ENCODE assay signal across 7 mouse cellular contexts in the genomic region with DNA sequence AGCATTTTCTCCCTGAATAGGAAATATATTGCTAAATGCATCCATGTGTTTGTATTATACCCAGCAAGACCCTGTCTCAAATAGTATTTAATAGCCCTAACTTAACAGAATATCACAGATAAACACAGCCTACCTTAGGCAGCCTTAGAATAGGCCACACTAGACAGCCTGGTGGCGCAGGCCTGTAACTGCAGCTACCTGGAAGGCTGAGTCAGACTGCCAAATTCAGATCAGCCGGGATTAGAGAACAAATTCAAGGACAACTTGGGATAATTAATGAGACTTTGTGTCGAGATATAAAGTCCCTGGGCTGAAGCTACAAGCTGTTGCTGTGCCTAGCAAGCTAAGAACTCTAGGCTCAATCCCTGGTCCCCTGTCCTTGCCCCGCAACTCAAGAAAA. TPM values are rescaled to one million over a fixed set of nuclear protein-coding genes. Genes with fewer than 3 reads are reported as not detected.
DNase-seq lines count a peak whose midpoint lies in the region; ATAC-seq and TF ChIP-seq lines count a peak whose summit lies in the region.

No protein-coding gene starts in this region.

- intact Hi-C loops in left cerebral cortex, adult 2 months (cut with DNase I): no loop called here
- intact Hi-C loops in left cerebral cortex, postnatal 36 days (cut with DNase I): no loop called here

- no peak overlapping the region for H3K4me3 ChIP-seq in left cerebral cortex, adult 2 months
- no peak overlapping the region for H3K4me3 ChIP-seq in G1E (ENCODE audit: low read depth, low read length)

- H3K27me3 ChIP-seq in G1E (ENCODE audit: insufficient read depth, low read length): no peaks in the 10 kb centered on the region

- H3K27ac ChIP-seq in left cerebral cortex, adult 2 months: no peak overlapping the region

- H3K9me3 ChIP-seq in G1E (replicated peaks): peaks cover 7% of the 10 kb centered on the region

- H3K4me1 ChIP-seq in G1E (ENCODE audit: insufficient read depth, low read depth, low read length): no peaks in the 10 kb centered on the region

- ATAC-seq in G1E (ENCODE audit: extremely low read depth, insufficient number of reproducible peaks, low FRiP score, poor library complexity, severe bottlenecking): peak; percentile 40; the same call in 1 of the 2 replicates
- peak; percentile 77 for ATAC-seq in megakaryocyte-erythroid progenitor cell, adult 5-6 weeks (replicated peaks; ENCODE audit: low FRiP score, low TSS enrichment, poor library complexity, severe bottlenecking)

- no peak for DNase-seq in left cerebral cortex, adult 2 months (ENCODE audit: extremely low spot score in 1 of 2, low spot score in 2 of 2)
- no peak for DNase-seq in left cerebral cortex, postnatal 36 days (ENCODE audit: low spot score in 2 of 2)
- no peak for DNase-seq in G1E (ENCODE audit: low spot score)
- peak; percentile 21 for DNase-seq in brain, adult 2 months (ENCODE audit: low read depth, low spot score)
- DNase-seq in gastrocnemius, postnatal 10 days: no peak
- no peak for DNase-seq in heart, adult 18-20 months

- no peaks in the 10 kb centered on the region for H3K36me3 ChIP-seq in G1E (replicated peaks)

- TF ChIP-seq CTCF in left cerebral cortex, adult 2 months (IDR thresholded peaks at IDR 0.05): peak; percentile 50
- peak; percentile 34 for TF ChIP-seq CTCF in G1E (IDR thresholded peaks at IDR 0.05; ENCODE audit: low read depth, low read length)

RNA-seq across cellular contexts. Expression of a gene that starts 12.6 kb away (rescaled TPM):
- 10 to 100 TPM; 17.1 to 18.4 TPM for total RNA-seq in left cerebral cortex, adult 2 months (2021)
- total RNA-seq in left cerebral cortex, postnatal 36 days (2021): 10 to 100 TPM; 10.5 to 16.1 TPM
- total RNA-seq in G1E (2014; fragmentation: Nextera tagmentation) (27.1 and 27.7 TPM in 2 replicates), G1E (2017) (34.7 and 52.2 TPM in 2 replicates)
- polyA plus RNA-seq in G1E (2012): 2.1 and 2.4 TPM in 2 replicates
- 27.8 and 33.9 TPM in 2 replicates for total RNA-seq in megakaryocyte-erythroid progenitor cell, adult 5-6 weeks (2014; fragmentation: Nextera tagmentation)
- total RNA-seq in megakaryocyte-erythroid progenitor cell, adult 5-6 weeks (2017): 24.5 and 53.7 TPM in 2 replicates
- total RNA-seq in gastrocnemius, postnatal 10 days (2021): 10 to 100 TPM; 32.1 to 42.3 TPM
- total RNA-seq in heart, adult 18-20 months (2021): 10 to 100 TPM; 76.3 to 86.9 TPM

RNA-seq across cellular contexts. Expression of a gene that starts 14.8 kb away (rescaled TPM):
- total RNA-seq in left cerebral cortex, adult 2 months (2021): not detected
- not detected for total RNA-seq in left cerebral cortex, postnatal 36 days (2021)
- total RNA-seq in G1E (2014; fragmentation: Nextera tagmentation) (not detected in 2 replicates), G1E (2017) (0.06 and 0.11 TPM in 2 replicates)
- not detected in 2 replicates for polyA plus RNA-seq in G1E (2012)
- 0.28 TPM in 1 of 2 replicates, not detected in the other for total RNA-seq in megakaryocyte-erythroid progenitor cell, adult 5-6 weeks (2014; fragmentation: Nextera tagmentation)
- total RNA-seq in megakaryocyte-erythroid progenitor cell, adult 5-6 weeks (2017): 0.05 TPM in 1 of 2 replicates, not detected in the other
- total RNA-seq in gastrocnemius, postnatal 10 days (2021): not detected
- not detected for total RNA-seq in heart, adult 18-20 months (2021)
